Mouse (Mus musculus) heart, postnatal 36 days (tissue): Measurements from ENCODE around the gene Atp2c2. TPM values are rescaled to one million over a fixed set of nuclear protein-coding genes. Genes with fewer than 3 reads are reported as not detected.
A peak's percentile ranks its signal among the peaks of the same experiment; 100 is the strongest.

Source experiments
- DNase-seq, 2 experiments: peaks; one replicate each; pipeline ENCODE4 v3.0.0; 2021 to 2022
- intact Hi-C: fragments of 180-260 bp; cut with DNase I; formaldehyde crosslinking; loops from one replicate; pipeline ENCODE4 v1.15.1; 2025
- total RNA-seq, 2 experiments: library from RNA; stranded (reverse); gene quantifications; 2 replicates each; pipeline ENCODE4 v1.2.3; 2021

The Atp2c2 gene
- not detected for total RNA-seq

DNA sequence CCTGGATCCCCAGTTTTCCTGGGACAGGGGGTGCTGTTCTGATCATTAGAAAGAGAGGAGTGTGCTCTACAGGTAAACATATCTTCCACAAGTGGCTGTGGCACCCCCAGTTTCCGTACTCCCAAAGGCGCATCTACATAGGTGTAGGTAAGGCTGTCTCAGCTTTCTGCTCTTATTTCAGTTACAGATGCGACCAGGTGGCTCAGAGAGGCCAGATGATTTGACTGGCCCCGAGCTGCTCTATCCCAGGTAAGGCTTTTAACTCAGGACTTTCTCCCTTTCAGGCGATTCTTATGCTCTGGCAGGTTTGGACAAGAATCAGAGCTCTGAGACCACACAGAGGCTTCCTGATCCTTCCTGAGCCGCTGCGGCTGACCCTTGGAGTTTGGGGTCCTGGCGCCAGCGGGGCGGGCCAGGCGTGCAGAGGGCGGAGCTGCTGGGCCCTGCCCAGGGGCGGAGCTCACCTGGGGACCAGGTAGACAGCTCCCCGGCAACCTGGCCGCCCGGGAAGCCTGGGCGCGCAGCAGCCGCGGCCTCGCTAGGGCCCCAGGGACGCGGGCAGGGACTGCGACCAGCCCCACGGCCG is at the start of gene Atp2c2:
TSS of gene Atp2c2 (plus strand) at position 461 of the 586 bp plus-strand sequence.
- intact Hi-C loops = loop anchor here (1.0 to 5.0 kb wide), 3 partner anchors 80 to 228 kb away; partner anchors contain the start of gene Cotl1
- DNase-seq = no peak

DNA sequence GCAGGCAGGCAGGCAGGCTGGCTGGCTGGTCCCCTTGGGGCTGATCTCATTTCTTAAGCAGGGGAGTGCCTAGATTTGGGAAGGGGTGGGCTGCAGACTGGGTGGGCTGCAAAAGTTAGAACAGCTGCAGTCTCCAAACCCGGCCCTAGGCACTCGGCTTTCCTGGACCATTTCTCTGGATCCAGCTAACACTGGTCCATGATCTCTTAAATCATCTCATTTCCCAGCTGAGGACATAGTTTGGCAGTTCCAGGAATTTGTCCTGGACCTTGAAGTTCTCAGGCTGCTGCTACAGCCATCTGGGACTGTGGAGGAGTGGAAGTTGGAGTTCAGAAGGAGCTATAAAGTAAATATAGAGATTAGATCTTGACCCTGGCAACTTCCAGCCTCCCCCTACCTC is 48.5 kb upstream of the Atp2c2 start:
- intact Hi-C loops = no loop called here
- DNase-seq = no peak

- intact Hi-C loops = loop anchor here (1.0 kb wide), 1 partner anchor 19 kb away; no protein-coding TSS in a partner anchor
Observed at GRCm38 (mm10) chr8:119656709-119657464, 42.9 kb upstream of the Atp2c2 start.

DNA sequence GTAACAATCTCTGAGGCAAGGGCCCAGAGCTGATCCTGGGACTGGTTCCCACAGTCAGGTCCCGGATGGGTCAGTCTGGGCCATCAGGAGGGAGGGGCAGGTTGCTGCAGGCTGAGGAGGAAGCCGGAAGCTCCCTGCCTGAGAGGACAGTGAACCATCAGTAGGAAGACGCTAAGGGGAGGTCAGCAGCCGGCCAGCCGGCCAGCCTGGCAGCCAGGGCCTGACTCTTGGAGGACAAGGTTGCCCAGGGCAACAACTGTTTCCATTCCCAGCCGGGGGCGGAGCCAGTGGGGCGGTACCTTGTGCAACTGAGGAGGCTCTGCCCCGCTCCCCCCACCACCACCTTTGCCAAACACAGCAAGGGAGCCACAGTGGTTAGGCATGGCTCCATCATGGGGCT is 38.7 kb upstream of the Atp2c2 start:
- intact Hi-C loops = no loop called here
- peak; percentile 74 to 78 for DNase-seq

More at GRCm38 (mm10) chr8:119656709-119657464, 42.9 kb upstream of the Atp2c2 start:
- peak; percentile 40 to 54 for DNase-seq

DNA sequence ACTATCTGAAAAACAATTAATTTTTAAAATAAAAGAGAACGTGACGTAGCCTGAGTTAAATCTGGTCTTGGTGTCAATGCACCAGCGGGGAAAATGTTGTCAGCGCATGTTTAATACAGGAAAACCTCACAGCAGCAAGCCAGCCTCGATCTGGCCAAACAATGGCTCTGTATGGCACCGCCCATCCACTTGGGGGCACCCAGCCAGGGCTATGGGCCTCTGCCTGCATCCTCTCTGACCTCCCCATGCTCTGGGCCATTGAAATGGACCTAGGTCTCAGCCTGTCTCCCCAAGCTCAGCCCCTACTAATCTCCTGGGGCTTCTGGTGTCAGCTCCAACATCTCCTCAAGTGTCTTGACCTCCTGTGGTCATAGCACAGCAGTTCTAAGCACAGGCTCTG is 37.9 kb upstream of the Atp2c2 start:
- no peak for DNase-seq
- intact Hi-C loops = no loop called here

GRCm38 (mm10) chr8:119663440-119663839 is 36.4 kb upstream of the Atp2c2 start:
- no peak for DNase-seq
- intact Hi-C loops = no loop called here

DNA sequence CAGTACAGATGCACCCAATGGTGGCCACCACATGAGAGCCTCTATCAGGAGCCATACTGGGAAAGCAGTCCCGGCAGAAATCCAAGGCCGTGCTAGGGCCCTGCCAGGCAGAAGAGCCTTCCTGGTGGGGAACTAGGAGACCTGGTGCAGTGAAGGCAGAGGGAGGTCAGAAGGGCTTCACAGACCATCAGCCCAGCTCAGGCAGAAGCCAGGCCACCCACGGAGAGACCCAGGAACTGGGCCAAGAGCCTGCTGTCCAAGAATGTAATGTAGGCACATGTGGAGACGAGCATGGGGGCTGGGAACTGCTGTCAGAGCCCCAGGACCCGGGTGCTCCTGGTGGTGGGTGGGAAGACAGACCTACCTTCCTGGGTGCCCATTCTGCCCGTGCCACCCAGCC is 34.5 kb upstream of the Atp2c2 start:
- DNase-seq = peak; percentile 38 to 40
- intact Hi-C loops = no loop called here

GRCm38 (mm10) chr8:119666219-119666951 is 33.4 kb upstream of the Atp2c2 start, which contains the start of gene Wfdc1:
Wfdc1 (plus strand) TSS chr8:119666365.
- peak; percentile 35 to 51 for DNase-seq
- intact Hi-C loops = no loop called here

- DNase-seq = no peak
- intact Hi-C loops = no loop called here
Observed at GRCm38 (mm10) chr8:119668447-119668846, 31.4 kb upstream of the Atp2c2 start.

GRCm38 (mm10) chr8:119669284-119669683 is 30.5 kb upstream of the Atp2c2 start:
- intact Hi-C loops = no loop called here
- DNase-seq = no peak

DNA sequence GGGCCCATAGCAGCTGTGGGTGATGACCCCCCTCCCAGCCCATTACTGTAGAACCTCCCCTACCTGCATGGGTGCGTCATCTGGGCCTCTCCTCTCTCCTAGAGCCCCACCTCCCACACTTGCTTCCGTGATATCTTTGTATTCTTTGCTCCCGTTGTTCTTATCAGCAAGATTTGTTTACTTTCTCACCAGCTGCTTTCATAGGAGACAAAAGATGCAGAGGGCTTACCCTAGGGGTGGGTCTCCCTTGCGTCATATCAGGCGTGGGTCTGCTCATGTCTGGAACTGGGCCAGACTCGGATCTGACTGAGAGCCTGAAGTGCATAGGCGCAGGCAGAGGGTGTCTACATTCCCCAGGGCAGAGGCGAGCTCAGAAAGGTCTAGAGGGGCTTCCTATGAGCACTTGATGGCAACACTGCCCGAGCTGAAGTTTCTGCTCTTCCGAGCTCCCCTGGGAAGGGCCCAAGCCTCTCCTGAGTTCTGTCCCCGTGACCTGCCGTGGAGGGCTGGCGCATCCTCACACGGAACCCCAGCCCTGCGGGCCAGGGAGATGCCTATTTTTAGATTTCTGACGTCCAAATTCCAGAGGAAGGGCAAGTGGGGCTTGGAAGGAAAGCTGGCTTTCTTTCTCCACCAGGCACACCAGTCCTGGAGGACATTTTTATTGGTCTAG is 29.3 kb upstream of the Atp2c2 start:
- intact Hi-C loops = loop anchor here (1.0 kb wide), 1 partner anchor 65 kb away; the partner anchor contains the start of gene Taf1c
- peak; percentile 54 to 57 for DNase-seq

DNA sequence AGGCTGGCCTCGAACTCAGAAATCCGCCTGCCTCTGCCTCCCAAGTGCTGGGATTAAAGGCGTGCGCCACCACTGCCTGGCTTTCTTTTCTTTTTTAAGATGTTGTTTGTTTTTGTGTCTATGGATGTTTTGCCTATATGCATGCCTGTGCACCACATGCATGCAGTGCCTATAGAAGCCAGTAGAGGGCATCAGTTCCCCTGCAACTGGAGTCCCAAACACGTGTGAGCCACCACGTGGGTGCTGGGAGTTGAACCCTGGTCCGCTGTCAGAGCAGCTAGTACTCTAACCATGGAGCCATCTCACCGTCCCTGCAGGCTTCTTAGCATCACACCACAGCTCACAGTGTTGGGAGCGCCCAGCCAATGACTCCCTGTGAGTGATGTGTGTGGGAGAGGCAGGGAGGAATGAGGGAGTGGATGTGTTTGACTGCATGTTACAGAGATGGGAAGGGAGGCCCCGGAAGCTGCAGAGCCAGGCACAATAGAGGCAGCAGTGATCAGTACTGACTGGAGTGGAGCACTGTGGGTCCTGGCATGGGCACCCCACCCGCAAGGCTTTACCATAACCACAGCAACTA is 25.7 kb upstream of the Atp2c2 start:
- no peak for DNase-seq
- intact Hi-C loops = loop anchor here (2.0 kb wide), 1 partner anchor 69 kb away; the partner anchor contains the start of gene Taf1c

- intact Hi-C loops = loop anchor here (2.0 to 5.0 kb wide), 4 partner anchors 71 to 263 kb away; partner anchors contain the start of genes Mbtps1, Necab2 and Taf1c
- no peak for DNase-seq
Observed at GRCm38 (mm10) chr8:119675457-119675856, 24.4 kb upstream of the Atp2c2 start.

GRCm38 (mm10) chr8:119676389-119676788 is 23.4 kb upstream of the Atp2c2 start:
- DNase-seq = peak; percentile 89 to 94
- intact Hi-C loops = loop anchor here (1.0 to 5.0 kb wide), 4 partner anchors 19 to 264 kb away; partner anchors contain the start of genes Mbtps1 and Necab2

DNA sequence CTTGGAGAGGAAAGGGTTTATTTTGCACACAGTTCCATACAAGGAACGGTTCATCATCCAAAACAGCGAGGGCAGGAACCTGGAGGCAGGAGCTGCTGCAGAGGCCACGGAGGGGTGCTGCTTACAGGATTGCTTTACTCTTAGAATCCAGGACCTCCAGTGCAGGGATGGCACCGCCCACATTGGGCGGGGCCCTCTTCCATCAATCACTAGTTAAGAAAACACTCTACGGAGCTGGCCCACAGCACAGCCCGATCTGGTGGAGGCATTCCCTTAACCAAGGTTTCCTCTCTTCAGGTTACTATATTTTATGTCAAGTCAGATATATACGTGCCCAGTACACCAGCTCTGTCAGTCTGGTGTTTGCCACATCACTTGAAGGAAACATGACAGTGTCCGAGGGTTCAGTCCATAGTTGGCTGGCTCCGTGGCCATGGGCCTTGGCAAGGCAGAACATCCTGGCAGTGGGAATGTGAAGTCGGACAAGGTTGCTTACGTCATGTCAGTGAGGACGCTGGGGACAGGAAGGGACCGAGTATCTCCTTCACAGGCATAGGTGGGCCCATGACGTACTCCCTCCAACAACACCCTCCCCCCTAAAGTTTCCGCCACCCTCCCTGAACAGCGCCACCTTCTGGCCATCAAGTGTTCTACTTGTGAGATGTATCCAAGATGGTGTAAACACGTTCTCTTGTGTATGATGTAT is 21.5 kb upstream of the Atp2c2 start:
- intact Hi-C loops = loop anchor here (5.0 kb wide), 3 partner anchors 121 to 266 kb away; partner anchors contain the start of genes Mbtps1 and Necab2
- peak; percentile 19 to 36 for DNase-seq

DNA sequence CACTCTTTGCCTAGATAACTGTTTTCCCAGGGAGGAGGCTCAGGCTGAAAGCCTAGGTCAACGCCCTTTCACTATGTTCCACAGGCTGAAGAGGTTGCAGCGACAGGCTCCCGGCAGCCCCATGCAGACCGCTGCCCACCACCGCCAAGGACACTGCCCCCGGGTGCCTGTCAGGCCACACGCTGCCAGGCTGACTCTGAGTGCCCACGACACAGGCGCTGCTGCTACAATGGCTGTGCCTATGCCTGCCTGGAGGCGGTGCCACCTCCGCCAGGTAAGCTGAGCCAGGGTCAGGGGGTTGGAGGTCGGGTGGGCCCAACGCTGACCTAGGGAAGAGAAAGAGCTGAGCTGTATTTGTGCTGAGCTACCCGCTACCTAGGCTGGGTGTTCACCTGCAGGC is 20.6 kb upstream of the Atp2c2 start:
- intact Hi-C loops = loop anchor here (5.0 kb wide), 3 partner anchors 122 to 267 kb away; partner anchors contain the start of genes Mbtps1 and Necab2
- no peak for DNase-seq

DNA sequence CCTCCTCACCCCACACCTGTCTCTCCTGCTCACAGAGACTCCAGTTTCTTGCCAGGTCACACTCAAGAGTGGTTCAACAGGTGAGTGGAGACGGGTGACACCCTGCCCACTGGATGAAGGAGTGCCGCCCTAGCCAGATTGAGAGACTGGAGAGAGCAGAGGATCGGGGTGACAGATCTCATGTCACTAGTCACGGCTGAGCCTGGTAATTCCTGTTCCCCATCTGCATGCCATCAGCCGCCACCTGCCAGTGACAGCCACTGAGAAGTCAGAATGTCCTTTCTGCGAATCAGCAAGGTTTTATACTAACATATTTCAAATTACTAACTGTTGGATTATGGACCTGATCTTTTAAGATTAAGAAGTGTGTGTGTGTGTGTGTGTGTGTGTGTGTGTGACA is 9.2 kb upstream of the Atp2c2 start:
- intact Hi-C loops = no loop called here
- DNase-seq = no peak

GRCm38 (mm10) chr8:119691989-119692388 is 7.8 kb upstream of the Atp2c2 start:
- intact Hi-C loops = no loop called here
- DNase-seq = no peak

DNA sequence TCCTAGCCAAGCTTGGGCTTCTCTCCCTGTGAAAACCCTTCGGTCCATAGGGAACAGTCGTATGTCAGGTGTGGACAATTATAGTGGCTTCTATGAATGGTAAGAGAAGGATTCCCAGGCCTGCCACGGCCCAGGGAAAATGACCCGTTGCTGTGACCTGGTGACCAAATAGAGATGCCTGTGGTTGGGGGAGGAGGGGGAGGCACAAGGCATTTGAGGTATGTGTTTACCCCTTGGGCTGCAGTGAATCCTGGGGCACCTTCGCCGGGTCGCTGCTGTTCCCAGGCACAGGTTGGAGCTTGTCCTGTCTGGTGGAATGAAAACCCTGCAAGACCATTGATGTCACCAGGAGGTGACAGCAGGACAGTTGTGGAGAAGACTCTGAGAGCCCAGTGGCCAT is 5.1 kb upstream of the Atp2c2 start:
- DNase-seq = no peak
- intact Hi-C loops = loop anchor here (5.0 kb wide), 2 partner anchors 148 to 233 kb away; partner anchors contain the start of gene Cotl1
